Mouse (Mus musculus): ENCODE data around the gene Adh1. TPM values are rescaled to one million over a fixed set of nuclear protein-coding genes. Genes with fewer than 3 reads are reported as not detected.

Adh1 gene
- polyA plus RNA-seq, 1 experiment from 2014 or later = 1.0 TPM

Other genes starting within 250 kb of the Adh1 start
- gene 1110002E22Rik, start 195.9 kb upstream of the Adh1 start, polyA plus RNA-seq (2016; fragmentation: Nextera tagmentation; extraction: Ambion mirVana) = 3.2 and 6.8 TPM in 2 replicates
- 0.20 TPM in 1 of 2 replicates, not detected in the other for gene Gm5105, start 193.6 kb upstream of the Adh1 start, polyA plus RNA-seq (2016; fragmentation: Nextera tagmentation; extraction: Ambion mirVana)
- gene Trmt10a, start 117.5 kb upstream of the Adh1 start, polyA plus RNA-seq (2016; fragmentation: Nextera tagmentation; extraction: Ambion mirVana) = 12.7 and 13.7 TPM in 2 replicates
- gene Mttp, start 116.0 kb upstream of the Adh1 start, polyA plus RNA-seq (2016; fragmentation: Nextera tagmentation; extraction: Ambion mirVana) = 9.0 and 19.0 TPM in 2 replicates
- not detected in 2 replicates for gene 4930579F01Rik, start 67.2 kb upstream of the Adh1 start, polyA plus RNA-seq (2016; fragmentation: Nextera tagmentation; extraction: Ambion mirVana)
- gene Adh7, start 43.2 kb upstream of the Adh1 start, polyA plus RNA-seq (2016; fragmentation: Nextera tagmentation; extraction: Ambion mirVana) = 0.19 TPM in 1 of 2 replicates, not detected in the other
- gene Adh6a, start 52.3 kb downstream of the Adh1 start, polyA plus RNA-seq (2016; fragmentation: Nextera tagmentation; extraction: Ambion mirVana) = 0.17 TPM in 1 of 2 replicates, not detected in the other
- gene Adh6b, start 80.8 kb downstream of the Adh1 start, polyA plus RNA-seq (2016; fragmentation: Nextera tagmentation; extraction: Ambion mirVana) = 1.7 and 2.9 TPM in 2 replicates
- not detected in 2 replicates for gene Adh4, start 154.5 kb downstream of the Adh1 start, polyA plus RNA-seq (2016; fragmentation: Nextera tagmentation; extraction: Ambion mirVana)
- gene Adh5, start 182.1 kb downstream of the Adh1 start, polyA plus RNA-seq (2016; fragmentation: Nextera tagmentation; extraction: Ambion mirVana) = 177 and 216 TPM in 2 replicates
- 47.1 and 48.8 TPM in 2 replicates for gene Metap1, start 228.5 kb downstream of the Adh1 start, polyA plus RNA-seq (2016; fragmentation: Nextera tagmentation; extraction: Ambion mirVana)